Mouse (Mus musculus) heart, postnatal 0 days (tissue): ENCODE measurements around the gene Fhl5.
"Not testable (repeated sequence)": the region's sequence is repeated elsewhere in the genome, so short reads cannot be mapped to it uniquely, and the experiment has no call there.

ENCODE experiments used
- CTCF ChIP-seq: IDR thresholded peaks from 2 replicates; pipeline ENCODE4 v1.5.1; 2016; ENCODE audit warnings: antibody characterized with exemption, control low read depth, low read depth
- EP300 ChIP-seq: IDR thresholded peaks from 2 replicates; pipeline ENCODE4 v1.6.1; 2016; ENCODE audit warnings: antibody characterized with exemption, low read depth

DNA sequence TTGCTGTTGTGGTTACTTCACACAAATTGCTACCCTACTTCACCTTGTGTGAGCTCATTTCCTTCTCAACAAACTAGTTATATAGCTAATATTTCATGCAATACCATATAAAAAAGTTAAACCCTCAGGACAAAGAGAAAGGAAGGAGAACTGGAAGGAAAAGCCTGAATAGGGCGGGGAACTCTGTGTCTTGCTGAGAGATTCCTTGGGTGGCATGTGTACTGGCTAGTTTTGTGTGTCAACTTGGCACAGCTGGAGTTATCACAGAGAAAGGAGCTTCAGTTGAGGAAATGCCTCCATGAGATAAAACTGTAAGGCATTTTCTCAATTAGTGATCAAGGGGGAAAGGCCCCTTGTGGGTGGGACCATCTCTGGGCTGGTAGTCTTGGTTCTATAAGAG lies 8.9 kb downstream of the Fhl5 start:
- TF ChIP-seq EP300, CTCF: not testable (repeated sequence)
